Mouse (Mus musculus): ENCODE results near the gene Ppfibp2.

DNA sequence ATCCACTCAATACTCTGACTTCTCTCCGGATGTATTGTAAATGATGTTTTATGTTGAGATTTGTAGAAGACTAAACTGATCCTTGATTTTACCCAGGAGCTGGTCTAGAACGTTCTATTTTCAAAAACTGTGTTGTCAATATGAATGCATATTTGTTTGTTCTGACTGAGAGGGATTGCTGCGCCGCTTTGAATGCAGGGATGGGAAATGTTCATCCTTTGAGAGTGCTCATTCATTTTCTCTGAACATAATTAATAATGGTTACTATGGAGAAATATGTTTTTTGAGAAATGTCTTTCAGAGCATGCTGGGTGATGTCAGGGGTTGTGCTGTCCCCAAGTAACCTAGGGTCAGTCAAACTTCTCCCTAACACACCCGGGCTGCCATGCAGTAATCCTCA is 102.1 kb downstream of the Ppfibp2 start:
- TF ChIP-seq CTCF (conservative IDR thresholded peaks at IDR 0.05; ENCODE audit: insufficient read depth, insufficient read length, low read depth, low read length) (no peak), POLR2A (IDR thresholded peaks at IDR 0.05; ENCODE audit: low read depth, low read length) (no peak)
